Mouse (Mus musculus): ENCODE data around the gene Abhd10.
A peak's percentile ranks its signal among the peaks of the same experiment; 100 is the strongest.

Gene Abhd10

DNA sequence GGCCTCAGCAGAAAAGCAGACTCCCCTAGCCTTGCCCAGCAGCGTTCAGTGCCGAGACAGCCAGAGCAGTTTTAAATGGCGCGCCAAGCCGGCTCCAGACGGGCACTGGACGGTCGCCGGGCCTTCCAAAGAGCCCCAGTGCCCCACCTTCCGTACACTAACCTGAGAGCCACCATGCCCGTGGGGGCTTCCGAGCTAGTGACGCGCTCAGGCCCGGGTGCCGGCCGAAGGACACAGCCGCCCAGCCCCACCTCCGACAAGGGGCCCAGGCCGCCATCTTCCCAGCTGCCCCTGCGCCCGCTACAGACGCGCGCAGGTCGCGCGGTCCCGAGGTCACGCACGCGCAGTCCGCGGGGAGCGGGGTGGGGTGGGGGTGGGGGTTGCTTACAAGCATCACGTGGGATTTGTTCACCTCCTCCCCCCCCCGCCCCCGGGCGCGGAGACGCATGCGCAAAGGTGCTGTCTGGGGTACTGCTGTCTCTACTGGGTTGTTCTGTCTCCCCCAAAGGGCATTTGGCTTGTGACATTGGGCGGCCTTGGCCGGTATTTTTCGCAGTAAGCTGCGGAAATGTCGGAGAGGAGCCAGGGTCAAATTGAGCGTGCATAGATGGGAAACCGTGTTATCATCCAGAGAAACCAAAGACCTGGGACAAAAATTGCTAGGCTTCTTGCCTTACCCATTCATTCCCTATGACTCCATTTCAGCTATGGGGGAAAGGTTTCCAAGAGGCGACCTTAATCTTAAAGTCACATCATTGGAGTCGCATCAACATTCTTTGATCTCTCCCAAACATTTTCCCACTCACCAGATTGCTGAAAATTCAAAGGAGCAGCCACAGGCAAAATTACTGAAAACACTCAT is at the start of gene Abhd10:
Abhd10 (minus strand) TSS at position 341 of the 862 bp plus-strand sequence.
- peak; percentile 93 for DNase-seq (ENCODE audit: low spot score in 2 of 2)

DNA sequence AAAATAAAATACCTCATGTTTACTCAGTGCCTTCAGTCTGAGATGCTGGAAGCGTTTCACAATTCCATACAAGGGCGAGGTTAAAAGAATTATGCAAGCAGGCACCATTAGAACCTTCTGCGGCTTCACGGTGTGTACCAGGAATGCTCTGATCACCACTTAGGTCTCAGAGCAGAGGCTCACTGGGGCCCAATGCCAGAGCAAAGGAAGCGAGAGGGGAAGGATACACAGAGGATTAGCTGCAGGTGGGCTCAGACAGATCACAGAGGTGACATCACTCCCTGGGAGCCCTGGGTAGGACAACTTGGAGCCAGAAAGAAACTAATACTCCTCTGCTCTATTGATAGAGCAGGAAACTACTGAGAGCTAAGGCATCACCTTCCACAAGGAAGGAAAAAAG is 48.5 kb upstream of the Abhd10 start:
- no peak for DNase-seq (ENCODE audit: low spot score in 2 of 2)

DNA sequence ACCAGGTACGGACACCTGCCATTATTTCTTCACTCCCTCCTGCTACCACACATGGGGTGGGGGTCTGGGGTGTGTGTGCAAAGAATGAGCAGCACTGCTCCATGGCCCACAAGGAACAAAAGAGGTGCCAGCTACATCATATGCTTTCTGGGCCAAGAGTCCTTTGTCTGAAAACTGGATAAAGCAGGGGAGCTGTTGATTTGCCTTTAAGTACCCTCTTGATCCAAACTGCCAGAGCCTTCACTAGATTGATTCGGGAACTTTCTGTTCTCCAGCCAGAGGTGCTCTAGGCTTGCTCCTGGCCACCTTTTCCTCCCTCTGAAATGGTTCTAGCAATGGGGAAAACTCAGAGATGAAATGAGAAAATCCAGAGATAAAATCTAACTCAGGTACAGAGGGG is 46.6 kb upstream of the Abhd10 start:
- DNase-seq (ENCODE audit: low spot score in 2 of 2), result no peak

DNA sequence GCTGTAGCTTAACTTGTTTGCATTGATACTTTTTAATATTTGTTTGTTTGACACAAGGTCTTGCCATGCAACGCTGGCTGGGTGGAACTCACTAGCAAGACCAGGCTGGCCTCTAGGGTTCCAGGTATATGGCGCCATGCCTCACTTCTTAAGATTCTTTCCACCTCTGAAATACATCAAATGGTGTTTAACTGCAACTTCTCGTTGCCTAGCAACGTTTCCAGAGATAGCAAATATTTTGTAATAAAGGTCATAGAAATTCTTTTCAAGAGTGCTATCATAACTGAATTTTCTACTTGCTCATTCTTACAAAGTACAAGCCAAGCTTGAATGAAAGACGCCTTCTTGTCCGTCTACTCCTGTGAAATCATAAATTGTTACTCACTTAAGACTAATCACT is 44.9 kb upstream of the Abhd10 start:
- no peak for DNase-seq (ENCODE audit: low spot score in 2 of 2)

DNA sequence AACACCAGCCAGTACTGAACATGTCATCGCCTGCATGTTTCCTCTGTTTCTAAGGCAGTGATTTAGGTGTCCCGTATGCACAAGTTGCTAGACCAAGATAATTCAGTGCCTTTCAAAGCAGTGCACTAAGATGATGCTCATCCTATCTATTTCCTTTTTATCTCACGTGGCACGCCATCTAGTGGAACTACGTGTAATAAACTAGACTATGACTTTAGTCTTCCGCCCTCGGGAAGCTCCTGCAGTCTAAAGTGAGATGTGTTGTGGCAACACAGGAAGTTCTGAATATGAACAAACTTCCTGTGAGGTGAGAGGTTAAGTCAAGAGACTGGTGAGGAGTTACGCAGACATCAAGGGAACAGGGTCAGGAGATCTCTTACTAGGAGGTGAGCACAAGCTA is 43.9 kb upstream of the Abhd10 start:
- DNase-seq (ENCODE audit: low spot score in 2 of 2), result no peak

DNA sequence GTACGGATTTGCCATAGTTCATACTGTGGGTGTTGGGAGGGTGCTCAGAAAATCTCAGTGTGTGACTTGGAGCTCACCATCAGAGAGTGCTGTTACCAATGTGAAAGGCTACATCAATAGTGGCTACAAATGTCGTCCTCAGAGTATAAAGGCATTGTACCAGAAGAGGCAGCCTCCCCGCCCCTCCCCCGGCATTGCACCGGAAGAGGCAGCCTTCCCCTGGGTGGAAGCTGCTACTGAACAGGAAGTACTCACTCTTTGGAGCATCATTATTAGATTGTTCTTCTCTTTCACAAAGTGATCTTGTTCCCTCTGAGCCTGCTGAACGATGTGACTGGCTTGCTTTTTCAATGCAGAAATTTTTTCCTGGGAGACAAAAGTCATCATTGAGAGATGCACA is 37.2 kb upstream of the Abhd10 start:
- no peak for DNase-seq (ENCODE audit: low spot score in 2 of 2)

DNA sequence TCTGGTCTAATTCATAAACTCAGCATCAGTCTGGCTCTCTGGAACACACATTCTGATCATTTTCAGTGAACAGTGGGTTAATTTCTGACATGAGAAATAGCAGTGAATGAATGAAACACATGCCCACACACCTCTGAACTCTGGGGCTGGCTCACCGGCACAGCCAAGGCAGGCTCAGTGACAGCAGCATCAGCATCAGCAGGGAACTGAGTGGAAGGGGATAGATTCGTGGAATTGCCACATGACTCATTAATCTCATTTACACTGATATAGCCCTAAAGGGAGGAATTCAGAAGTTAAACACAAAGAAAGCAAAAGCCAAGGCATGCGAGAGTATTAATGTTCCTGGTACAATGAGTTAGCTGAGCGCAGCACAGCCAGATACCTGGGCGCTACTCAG is 32.1 kb upstream of the Abhd10 start:
- DNase-seq (ENCODE audit: low spot score in 2 of 2), result no peak

DNA sequence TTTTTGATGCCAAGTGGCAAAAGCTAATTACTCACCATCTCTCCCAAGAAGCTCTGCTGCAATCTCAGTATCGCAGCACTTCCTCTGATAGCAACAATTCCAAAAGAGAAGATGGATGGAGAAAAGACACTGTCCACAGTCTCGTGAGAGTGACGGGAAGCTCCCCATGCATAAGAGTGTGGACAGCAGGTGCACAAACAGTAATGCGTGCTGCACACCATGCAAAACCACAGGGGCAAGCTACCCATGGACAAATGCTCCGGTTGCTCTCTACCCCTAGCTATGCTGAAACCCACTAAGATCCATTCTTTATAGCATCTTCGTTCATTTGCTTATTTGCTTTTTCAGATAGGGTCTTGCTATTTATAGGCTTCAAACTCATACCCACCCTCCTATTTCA is 28.2 kb upstream of the Abhd10 start:
- no peak for DNase-seq (ENCODE audit: low spot score in 2 of 2)

DNA sequence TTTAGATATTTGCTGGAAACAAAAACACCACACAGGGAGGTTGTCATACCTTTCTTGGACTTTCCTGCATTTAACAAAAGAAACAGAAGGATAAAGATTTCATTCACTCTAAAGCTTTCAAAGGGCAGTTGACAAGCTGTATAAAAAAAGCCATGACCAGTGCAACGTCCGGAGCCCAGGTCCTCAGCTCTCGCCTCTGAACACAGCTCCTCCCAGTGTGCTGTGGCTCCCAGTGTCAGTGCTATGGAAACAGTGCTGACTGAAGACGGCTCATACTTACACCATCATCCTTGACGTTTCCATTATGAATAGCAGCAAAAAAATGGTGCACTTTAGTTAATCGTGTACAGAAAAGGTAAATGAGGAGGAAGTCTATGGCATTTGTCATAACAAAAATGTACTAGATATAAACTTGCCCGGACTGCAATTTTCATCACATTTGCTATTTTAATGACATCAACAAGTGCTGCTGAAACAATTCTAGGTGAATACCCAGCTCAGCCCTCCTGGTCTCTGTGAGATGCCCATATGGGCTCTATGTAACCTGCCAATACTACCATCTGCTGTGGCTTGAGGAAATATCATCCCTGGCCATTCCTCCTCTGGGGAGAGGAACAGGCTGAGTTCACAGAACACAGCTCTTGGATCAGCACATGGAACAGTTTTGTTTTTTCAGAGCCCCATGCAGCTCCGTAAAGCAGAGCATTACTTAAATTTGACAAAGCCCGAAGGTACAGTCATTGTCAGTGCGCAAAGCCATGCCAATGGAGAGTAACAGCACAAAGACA is 25.3 kb upstream of the Abhd10 start:
- no peak for DNase-seq (ENCODE audit: low spot score in 2 of 2)

DNA sequence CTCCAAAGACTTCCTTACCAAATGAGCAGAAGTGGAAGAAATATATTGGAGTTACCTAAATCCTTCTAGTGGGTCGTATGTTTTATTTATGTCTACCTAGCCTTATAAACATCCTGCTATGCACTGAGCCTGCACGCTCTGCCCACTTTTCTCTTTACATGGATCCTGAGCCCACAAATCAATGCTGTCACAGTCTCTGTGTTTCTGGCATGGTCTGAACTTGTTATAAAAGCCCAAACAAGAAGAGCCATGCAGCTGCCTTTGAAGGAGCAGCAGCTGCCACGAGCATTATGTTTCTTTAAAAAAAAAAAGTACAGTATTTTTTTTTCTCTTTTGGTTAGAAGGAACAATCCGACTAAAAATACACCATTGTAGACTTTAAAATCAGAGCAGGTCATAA is 24.7 kb upstream of the Abhd10 start:
- no peak for DNase-seq (ENCODE audit: low spot score in 2 of 2)

DNA sequence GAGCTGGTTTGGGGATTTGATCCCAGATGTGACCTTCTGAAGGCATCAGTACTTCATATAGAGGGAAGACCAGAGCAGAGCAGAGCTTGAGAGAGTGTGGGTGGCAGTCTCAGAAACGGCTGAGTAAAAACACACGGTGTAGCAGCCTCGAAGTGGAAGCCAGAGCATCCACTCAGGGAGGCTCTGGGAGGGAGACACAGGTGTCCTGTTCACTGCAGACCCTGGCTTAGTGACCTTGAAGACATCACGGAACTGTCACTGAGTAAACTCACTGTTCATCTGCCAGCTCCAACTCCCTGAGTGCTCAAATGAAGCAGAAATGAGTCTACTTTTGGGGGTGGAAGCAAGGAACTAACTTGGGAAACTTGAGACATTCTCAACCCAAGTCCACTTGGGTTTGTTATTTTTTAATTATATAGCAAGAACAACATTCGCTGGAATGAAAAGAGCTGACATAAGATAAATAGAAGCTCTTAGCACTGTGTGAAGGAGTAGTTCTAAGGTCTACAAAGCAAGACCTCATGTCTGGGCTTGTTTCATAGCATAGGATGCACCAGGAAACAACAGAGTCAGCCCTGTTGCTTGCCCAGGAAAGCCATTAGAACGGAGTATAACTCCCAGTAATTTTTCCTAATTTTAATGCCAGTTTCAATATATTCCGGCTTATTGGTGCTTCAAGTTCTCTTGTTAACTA is 23.2 kb upstream of the Abhd10 start:
- no peak for DNase-seq (ENCODE audit: low spot score in 2 of 2)

DNA sequence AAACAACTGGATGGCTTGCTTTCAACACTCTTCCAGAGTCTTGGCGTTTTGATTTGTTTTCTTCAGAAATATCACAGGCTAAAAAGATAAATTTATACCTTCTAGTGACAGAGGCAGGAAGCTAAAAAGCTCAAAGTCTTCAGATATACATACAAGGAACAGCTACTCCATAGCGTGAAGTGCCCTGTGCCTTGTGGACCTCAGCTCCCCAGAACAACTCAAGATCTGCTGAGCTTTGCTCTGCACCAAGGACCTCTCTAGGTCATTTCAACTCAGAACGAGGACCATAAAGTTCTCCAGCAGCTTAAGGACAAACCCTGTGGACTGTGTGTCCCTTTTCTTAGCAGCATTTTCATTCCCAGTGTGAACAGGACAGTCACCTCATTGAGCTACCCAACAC is 22.3 kb upstream of the Abhd10 start:
- DNase-seq (ENCODE audit: low spot score in 2 of 2), result no peak

DNA sequence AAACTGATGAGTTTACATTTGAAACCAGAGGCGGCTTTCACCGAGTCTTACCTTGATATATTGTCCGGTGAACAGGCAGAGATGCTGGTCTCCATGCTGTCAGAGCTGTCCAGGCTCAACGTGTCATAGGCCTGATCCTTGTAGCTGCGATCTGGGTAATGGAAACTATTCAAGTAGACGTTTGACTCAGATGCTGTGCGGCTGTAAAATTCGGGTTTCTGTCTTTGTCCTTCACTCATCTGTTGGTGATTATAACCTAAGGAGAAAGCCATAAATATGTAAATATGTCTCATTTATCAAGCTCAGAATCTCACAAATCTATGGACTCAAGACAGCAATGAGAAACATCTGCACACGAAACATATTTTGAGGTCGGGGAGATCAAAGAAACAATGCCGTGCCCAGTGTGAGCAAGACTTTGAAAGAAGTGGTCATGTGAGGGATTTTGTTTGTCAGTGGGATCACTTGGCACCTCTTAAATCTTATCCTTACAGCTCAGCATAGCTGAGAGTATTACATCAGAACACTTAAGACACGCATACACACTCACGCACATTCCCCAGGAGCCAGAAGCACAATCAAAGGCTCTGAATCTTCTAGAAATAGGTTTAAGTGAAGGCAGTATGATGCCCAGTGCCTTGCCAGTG is 20.2 kb upstream of the Abhd10 start:
- no peak for DNase-seq (ENCODE audit: low spot score in 2 of 2)

DNA sequence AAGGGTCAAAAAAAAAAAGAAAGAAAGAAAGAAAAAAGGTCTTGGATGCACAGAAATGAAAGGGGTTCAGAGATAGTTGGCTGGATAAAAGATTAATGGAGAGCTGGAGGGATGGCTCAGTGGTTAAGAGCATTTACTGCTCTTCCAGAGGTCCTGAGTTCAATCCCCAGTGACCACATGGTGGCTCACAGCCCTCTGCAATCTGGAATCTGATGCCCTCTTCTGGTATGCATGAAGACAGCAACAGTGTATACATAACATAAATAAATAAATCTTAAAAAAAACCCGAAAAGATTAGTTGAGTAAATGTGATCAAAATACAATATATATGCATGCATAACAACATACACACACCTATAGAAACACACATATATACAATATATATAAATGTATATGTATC is 18.7 kb upstream of the Abhd10 start:
- DNase-seq (ENCODE audit: low spot score in 2 of 2), result no peak

DNA sequence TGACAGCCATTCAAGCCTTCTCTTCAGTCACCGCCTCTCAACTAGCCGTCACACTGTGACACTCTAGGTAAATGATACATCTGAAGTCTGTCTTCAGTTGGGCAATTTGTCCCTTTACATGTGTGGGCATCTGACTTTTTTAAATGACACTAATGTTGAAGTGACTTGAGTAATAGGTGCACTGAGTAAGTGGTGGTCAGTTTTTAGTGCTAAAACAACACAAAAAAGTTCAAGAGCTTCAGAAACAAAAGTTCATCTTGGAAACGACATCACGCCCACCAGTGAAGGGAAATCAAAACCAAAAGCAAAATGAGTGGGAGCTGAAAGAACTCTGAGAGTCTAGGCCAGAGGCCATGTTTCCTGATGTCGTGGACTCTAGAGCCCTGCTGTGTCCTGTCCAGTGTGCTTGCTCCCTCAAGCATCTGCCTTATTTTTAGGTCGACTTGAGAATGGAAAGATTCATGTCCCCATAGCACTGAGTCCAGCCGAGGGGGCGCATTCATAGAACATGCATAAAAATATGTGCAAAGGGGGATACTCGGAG is 16.0 kb upstream of the Abhd10 start:
- DNase-seq (ENCODE audit: low spot score in 2 of 2), result no peak

DNA sequence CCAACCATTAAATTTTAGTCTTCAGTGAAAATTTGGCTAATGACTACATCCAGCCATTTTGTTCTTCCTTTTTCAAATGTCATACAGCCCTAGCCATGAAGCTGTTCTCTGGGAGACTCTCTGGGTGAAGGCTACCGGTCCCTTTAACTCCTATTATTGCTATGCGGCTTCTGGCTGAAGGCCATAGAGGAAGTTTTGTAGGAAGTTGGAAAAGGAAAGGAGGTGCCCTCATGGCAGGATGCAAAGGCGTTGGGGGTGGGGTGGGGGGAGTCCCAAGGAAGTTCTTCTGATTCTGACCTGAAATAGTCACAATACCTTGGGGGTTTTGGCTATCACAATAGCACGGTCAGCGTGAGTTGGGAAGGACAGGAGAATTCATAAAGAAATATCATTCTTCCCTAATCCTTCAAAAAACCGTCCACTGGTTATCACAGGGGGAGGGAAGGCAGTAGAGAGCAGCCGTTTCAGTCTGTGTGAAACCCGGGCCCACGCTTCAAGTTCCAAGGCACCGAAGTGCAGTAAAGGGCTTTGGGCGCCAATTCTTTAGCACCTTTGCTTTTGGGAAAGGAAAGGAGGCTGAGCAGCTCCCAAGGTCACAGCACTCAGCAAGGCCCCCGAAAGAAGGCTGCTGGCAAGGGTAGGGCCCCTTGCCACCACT is 14.8 kb upstream of the Abhd10 start:
- no peak for DNase-seq (ENCODE audit: low spot score in 2 of 2)

DNA sequence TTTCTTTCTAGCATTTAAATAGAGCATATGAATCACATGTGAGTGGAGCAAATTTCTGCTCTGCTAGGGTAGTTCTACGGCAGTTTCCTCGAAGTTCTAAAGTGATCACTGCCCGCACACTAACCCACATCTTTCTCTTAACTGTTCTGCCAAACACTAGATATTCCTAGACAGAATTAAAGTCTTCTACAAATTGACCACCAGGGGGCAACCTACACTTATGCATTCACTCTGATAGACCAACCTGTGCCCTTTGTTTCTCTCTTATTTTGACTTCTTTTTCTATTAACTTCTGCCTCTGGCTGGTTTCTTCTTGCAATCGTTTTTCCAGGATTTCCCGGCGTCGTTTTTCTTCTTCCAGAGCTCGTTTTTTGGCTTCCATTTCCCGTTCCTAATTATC is 14.1 kb upstream of the Abhd10 start:
- no peak for DNase-seq (ENCODE audit: low spot score in 2 of 2)

DNA sequence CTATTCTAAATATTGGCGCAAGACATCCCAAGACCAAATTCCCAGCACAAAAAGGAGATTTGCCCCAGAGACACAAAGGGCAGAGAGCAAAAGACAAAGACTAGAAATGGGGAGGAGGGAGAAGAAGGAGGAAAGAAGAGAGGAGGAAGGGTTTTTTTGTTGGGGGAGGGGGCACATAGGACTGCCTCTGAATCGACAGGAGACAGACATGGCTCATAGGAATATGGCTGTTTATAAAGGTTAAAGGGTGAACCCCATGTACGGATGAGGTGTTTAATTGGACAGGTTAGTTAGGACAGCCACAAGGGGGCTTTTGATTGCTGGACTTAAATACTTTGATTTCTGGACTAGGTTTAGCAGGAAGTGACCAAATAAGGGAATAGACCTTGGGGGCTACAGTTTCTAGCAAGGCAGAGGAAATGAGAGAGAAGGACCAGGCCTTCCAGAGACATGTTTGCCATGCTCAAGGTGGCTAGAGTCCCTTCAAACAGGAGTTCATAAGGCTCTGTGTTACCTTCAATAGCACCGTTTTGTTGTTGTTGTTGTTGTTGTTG is 913 bp upstream of the Abhd10 start:
- DNase-seq (ENCODE audit: low spot score in 2 of 2), result no peak

DNA sequence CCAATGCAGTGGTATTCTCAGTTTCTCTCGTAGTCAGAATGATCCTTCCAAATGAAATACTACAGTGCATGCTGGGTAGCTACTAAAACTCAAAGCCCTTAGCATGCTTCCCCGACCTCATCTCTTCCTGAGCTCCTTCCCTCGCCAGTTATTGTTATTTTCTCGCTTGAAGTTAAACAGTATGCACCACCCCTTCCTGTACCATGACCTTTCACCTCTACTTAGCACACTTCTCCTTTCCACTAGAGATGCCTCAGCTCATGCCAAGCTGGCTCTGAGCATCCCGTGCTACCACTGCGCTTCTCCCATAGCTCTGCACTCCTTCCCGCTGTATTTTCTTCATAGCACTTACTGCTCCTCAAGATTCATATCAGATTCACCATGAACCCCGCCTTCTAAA is 4.9 kb downstream of the Abhd10 start:
- no peak for DNase-seq (ENCODE audit: low spot score in 2 of 2)

DNA sequence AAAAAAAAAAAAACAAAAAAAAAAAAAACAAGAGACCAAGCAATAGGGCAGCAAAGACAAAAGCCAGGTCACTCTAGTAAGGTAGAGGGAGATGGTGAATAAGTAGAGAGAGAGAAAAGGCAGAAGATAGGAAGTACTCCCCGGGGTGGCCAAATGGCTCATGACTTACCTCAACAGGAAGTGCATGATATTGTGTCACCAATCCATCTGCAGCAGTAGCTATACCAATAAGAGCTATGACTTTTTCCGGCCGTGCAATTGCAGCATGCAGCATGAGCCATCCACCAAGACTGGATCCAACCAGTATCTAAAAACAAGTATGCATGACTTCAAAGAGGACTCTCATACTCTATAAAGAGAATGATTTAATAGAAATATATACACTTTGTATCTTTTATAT is 6.0 kb downstream of the Abhd10 start:
- DNase-seq (ENCODE audit: low spot score in 2 of 2), result no peak

DNA sequence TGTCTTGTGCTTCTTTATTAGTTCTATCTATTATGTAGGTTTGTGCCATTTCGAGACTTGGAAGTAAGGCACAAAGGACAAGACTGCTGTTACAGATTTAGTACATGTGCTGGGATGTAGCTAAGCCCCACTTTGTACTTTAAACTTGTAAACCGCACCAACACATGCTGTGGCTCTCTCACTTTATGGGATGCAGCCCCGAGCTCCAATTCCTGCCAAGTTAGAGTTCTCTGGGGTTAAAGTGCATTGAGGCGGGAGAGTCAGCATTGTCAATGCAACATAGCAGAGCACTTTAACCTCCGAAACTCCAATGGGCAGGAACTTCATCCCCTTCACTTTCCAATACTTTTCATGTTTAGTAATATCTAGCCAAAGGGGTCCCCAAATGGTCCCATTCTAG is 13.6 kb downstream of the Abhd10 start:
- DNase-seq (ENCODE audit: low spot score in 2 of 2), result no peak
